Mouse (Mus musculus) gastrocnemius, adult 2 months (tissue): ENCODE results near the gene Il11ra2. TPM values are rescaled to one million over a fixed set of nuclear protein-coding genes. Genes with fewer than 3 reads are reported as not detected.
"Not testable (repeated sequence)": the region's sequence is repeated elsewhere in the genome, so short reads cannot be mapped to it uniquely, and the experiment has no call there.

Experiments
- DNase-seq: peaks from one replicate; pipeline ENCODE4 v3.0.0; 2022
- H3K27ac ChIP-seq: fragments of 200-600 bp; 2 replicates; pipeline ENCODE4 v1.8.1; 2022; ENCODE audit warnings: mild to moderate bottlenecking
- H3K4me3 ChIP-seq: fragments of 200-600 bp; 2 replicates; pipeline ENCODE4 v1.8.1; 2022; ENCODE audit warnings: mild to moderate bottlenecking, moderate library complexity
- intact Hi-C: fragments of 180-260 bp; cut with DNase I; formaldehyde crosslinking; loops from one replicate; pipeline ENCODE4 v1.15.1; 2025
- long read RNA-seq, 2 experiments: library from polyadenylated mRNA; stranded (forward); transcript quantifications; one replicate each; pipeline ENCODE4 v2.0.0; 2021
- total RNA-seq, 2 experiments: library from RNA; stranded (reverse); gene quantifications; 2 replicates each; pipeline ENCODE4 v1.2.3; 2021

Gene Il11ra2
- total RNA-seq, result under 1 TPM in 1 of 2 experiments, not detected in 1; 0.25 TPM
- long read RNA-seq, experiment 1, result 0 reads
- long read RNA-seq, experiment 2, partial matches to known transcripts, result 1 of 1 reads
- long read RNA-seq, experiment 2, other reads (novel, unspliced or antisense), result 0 of 1 reads

GRCm38 (mm10) chr4:42661793-42662192, at the start of gene Il11ra2:
Gene Il11ra2, minus strand, starts transcription at chr4:42661893.
- H3K27ac ChIP-seq, H3K4me3 ChIP-seq, intact Hi-C loops, DNase-seq: not testable (repeated sequence)

DNA sequence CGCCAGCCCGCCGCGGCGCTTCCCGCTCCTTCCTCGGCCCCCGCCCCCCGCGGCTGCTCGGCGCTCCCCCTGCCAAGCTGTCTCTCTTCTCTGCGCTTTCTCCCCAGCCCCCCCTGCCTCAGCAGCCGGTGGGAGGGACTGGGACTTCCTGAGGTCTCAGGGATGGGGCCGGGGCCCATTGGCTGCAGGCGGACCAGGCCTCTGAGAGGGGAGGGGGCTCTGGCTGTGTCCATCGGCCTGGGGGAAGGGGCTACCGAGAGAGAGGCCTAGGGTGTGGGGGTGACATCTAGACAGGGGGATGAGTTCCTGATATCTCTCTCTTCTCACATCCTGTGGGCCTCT, 20.5 kb upstream of the Il11ra2 start:
- H3K4me3 ChIP-seq, DNase-seq, H3K27ac ChIP-seq, intact Hi-C loops: not testable (repeated sequence)

GRCm38 (mm10) chr4:42681473-42682182, 19.9 kb upstream of the Il11ra2 start:
- intact Hi-C loops, H3K27ac ChIP-seq, H3K4me3 ChIP-seq, DNase-seq: not testable (repeated sequence)

GRCm38 (mm10) chr4:42680374-42681356, 19.0 kb upstream of the Il11ra2 start:
- intact Hi-C loops, H3K27ac ChIP-seq, DNase-seq, H3K4me3 ChIP-seq: not testable (repeated sequence)

GRCm38 (mm10) chr4:42679365-42679764, 17.7 kb upstream of the Il11ra2 start:
- H3K4me3 ChIP-seq, intact Hi-C loops, H3K27ac ChIP-seq, DNase-seq: not testable (repeated sequence)

DNA sequence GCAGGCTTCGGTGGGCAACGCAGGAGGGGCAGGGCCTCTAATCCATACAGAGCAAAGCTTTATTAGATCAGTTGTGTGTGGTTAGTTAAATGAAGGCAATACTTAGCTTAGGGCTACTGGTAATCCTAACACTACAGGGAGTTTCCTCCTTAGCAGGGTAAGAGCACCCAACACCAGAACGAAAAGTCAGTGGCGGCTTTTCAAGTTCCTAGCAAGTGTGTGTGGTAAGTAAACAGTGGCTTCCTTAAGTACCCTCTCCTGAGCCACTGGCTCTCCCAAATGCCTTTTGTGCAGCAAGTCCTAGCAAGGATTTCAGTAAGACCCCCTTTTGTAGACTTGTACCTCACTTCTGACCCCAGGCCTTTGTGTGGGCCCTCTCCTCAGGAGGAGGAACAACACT, 13.7 kb upstream of the Il11ra2 start:
- intact Hi-C loops, DNase-seq, H3K4me3 ChIP-seq, H3K27ac ChIP-seq: not testable (repeated sequence)

- H3K4me3 ChIP-seq, intact Hi-C loops, DNase-seq, H3K27ac ChIP-seq: not testable (repeated sequence)
Measured at GRCm38 (mm10) chr4:42654951-42655350, 6.7 kb downstream of the Il11ra2 start, which contains the start of gene Ccl27b. Gene Ccl27b, plus strand, starts transcription at chr4:42655251.

- H3K27ac ChIP-seq, H3K4me3 ChIP-seq, DNase-seq, intact Hi-C loops: not testable (repeated sequence)
Measured at GRCm38 (mm10) chr4:42629419-42629818, 32.3 kb downstream of the Il11ra2 start, which contains the start of gene Gm2564. Gene Gm2564, plus strand, starts transcription at chr4:42629719.

- H3K4me3 ChIP-seq, DNase-seq, intact Hi-C loops, H3K27ac ChIP-seq: not testable (repeated sequence)
Measured at GRCm38 (mm10) chr4:42611895-42612294, 49.8 kb downstream of the Il11ra2 start, which contains the start of gene Gm10591. Gene Gm10591, plus strand, starts transcription at chr4:42612195.

Other genes starting within 250 kb of the Il11ra2 start
- gene Gm21586, start 222.5 kb downstream of the Il11ra2 start, total RNA-seq, result not detected
- gene Gm2163, start 195.1 kb downstream of the Il11ra2 start, total RNA-seq, result under 1 TPM in 1 of 2 experiments, not detected in 1; 0.08 TPM
- not detected for gene Fam205a2, start 133.7 kb downstream of the Il11ra2 start, total RNA-seq
- gene Gm10591, start 49.7 kb downstream of the Il11ra2 start, total RNA-seq, result not detected
- gene Gm2564, start 32.2 kb downstream of the Il11ra2 start, total RNA-seq, result 10 to 100 TPM in 1 of 2 experiments, 1 to 10 TPM in 1; 8.5 to 12.5 TPM
- not detected for gene Ccl27b, start 6.6 kb downstream of the Il11ra2 start, total RNA-seq
- gene 4930578G10Rik, start 73.7 kb upstream of the Il11ra2 start, total RNA-seq, result under 1 TPM in 1 of 2 experiments, not detected in 1; 0.95 TPM
- not detected for gene Ccl19, start 94.7 kb upstream of the Il11ra2 start, total RNA-seq
- 10 to 100 TPM in 1 of 2 experiments, 1 to 10 TPM in 1; 7.5 to 13.2 TPM for gene Ccl21a, start 112.1 kb upstream of the Il11ra2 start, total RNA-seq
- gene Fam205a1, start 192.0 kb upstream of the Il11ra2 start, total RNA-seq, result not detected
- not detected for gene Gm12394, start 194.9 kb upstream of the Il11ra2 start, total RNA-seq
- gene Fam205c, start 212.3 kb upstream of the Il11ra2 start, total RNA-seq, result under 1 TPM; 0.38 to 0.89 TPM